Mouse (Mus musculus): ENCODE measurements around the gene Lpar3.

- TF ChIP-seq CTCF (IDR thresholded peaks at IDR 0.05; ENCODE audit: control insufficient read depth, insufficient read depth, low read length), result no peak
- no peak for TF ChIP-seq POLR2A (IDR thresholded peaks at IDR 0.05; ENCODE audit: borderline replicate concordance, control insufficient read depth, low read depth, low read length)
Observed at GRCm38 (mm10) chr3:146246992-146247391, 26.2 kb downstream of the Lpar3 start.
